Mouse (Mus musculus) spleen, adult 2 months (tissue): Measurements from ENCODE around the gene Isyna1.

Experiments
- CTCF ChIP-seq: fragments of 200-500 bp; IDR thresholded peaks from 2 replicates; pipeline ENCODE4 v1.5.1; 2011; ENCODE audit warnings: mild to moderate bottlenecking, inconsistent platforms; ENCODE audit not compliant: insufficient read depth, insufficient read length, insufficient replicate concordance; ENCODE audit errors: extremely low read depth
- POLR2A ChIP-seq: fragments of 200-500 bp; IDR thresholded peaks from 2 replicates; pipeline ENCODE4 v1.6.1; 2011; ENCODE audit warnings: low read depth, low read length, inconsistent platforms

- TF ChIP-seq POLR2A (peak; percentile 50), CTCF (no peak)
Measured at GRCm38 (mm10) chr8:70593961-70594609, at the start of gene Isyna1.
